Mouse (Mus musculus): ENCODE measurements around the gene Bbs5. TPM values are rescaled to one million over a fixed set of nuclear protein-coding genes. Genes with fewer than 3 reads are reported as not detected.

Gene Bbs5
- 23.9 and 26.0 TPM in 2 replicates for polyA plus RNA-seq (2015; fragmentation: Nextera tagmentation; extraction: Ambion mirVana)

GRCm38 (mm10) chr2:69646726-69647490, at the start of gene Bbs5:
Gene Bbs5 (plus strand): TSS chr2:69647171.
- H3K36me3 ChIP-seq: 0 out of 2 replicates have a peak, but pooled peaks cover under 1% of the 10 kb centered on the region
- no peaks in the 10 kb centered on the region for H3K27me3 ChIP-seq (replicated peaks)
- peak within 1 kb of the TSS; percentile 73 for H3K4me2 ChIP-seq
- H3K9me3 ChIP-seq (replicated peaks): no peaks in the 10 kb centered on the region
- H3K4me1 ChIP-seq: peaks cover 10% of the 10 kb centered on the region
- H3K9ac ChIP-seq (replicated peaks): peak within 1 kb of the TSS; percentile 72
- WGBS: 3% methylated on average over 43 of the region's 43 CpGs
- H3K4me3 ChIP-seq (replicated peaks): peak within 1 kb of the TSS; percentile 74
- H3K27ac ChIP-seq (replicated peaks): peak within 1 kb of the TSS; percentile 54
- peak; percentile 92 for ATAC-seq (ENCODE audit: low FRiP score)

- WGBS: 93% methylated on average over 7 of the region's 7 CpGs
- H3K9me3 ChIP-seq (replicated peaks): no peaks in the 10 kb centered on the region
- H3K36me3 ChIP-seq: no peaks in the 10 kb centered on the region
- H3K4me2 ChIP-seq: no peak overlapping the region
- H3K4me3 ChIP-seq (replicated peaks): no peak overlapping the region
- ATAC-seq (ENCODE audit: low FRiP score): no peak
- H3K27me3 ChIP-seq (replicated peaks): no peaks in the 10 kb centered on the region
- no peak overlapping the region for H3K27ac ChIP-seq (replicated peaks)
- H3K9ac ChIP-seq (replicated peaks): no peak overlapping the region
- H3K4me1 ChIP-seq: no peaks in the 10 kb centered on the region
Measured at GRCm38 (mm10) chr2:69603726-69604393, 43.1 kb upstream of the Bbs5 start.

- Histone ChIP-seq H3K27me3 (replicated peaks) (no peaks in the 10 kb centered on the region), H3K36me3 (no peaks in the 10 kb centered on the region), H3K4me3 (replicated peaks) (no peak overlapping the region), H3K9ac (replicated peaks) (no peak overlapping the region), H3K4me2 (no peak overlapping the region), H3K27ac (replicated peaks) (no peak overlapping the region), H3K9me3 (replicated peaks) (no peaks in the 10 kb centered on the region), H3K4me1 (no peaks in the 10 kb centered on the region)
- ATAC-seq (ENCODE audit: low FRiP score): no peak
- WGBS: 91% methylated on average over 3 of the region's 3 CpGs
Measured at GRCm38 (mm10) chr2:69606621-69607020, 40.4 kb upstream of the Bbs5 start.

- ATAC-seq (ENCODE audit: low FRiP score): no peak
- WGBS: 9% methylated on average over 10 of the region's 10 CpGs
- Histone ChIP-seq H3K27me3 (replicated peaks) (no peaks in the 10 kb centered on the region), H3K9me3 (replicated peaks) (no peaks in the 10 kb centered on the region), H3K4me1 (peaks cover 4% of the 10 kb centered on the region; the same call in 1 of the 2 replicates), H3K36me3 (no peaks in the 10 kb centered on the region), H3K4me3 (replicated peaks) (no peak overlapping the region), H3K4me2 (no peak overlapping the region), H3K9ac (replicated peaks) (no peak overlapping the region), H3K27ac (replicated peaks) (no peak overlapping the region)
Measured at GRCm38 (mm10) chr2:69612237-69612636, 34.7 kb upstream of the Bbs5 start.

GRCm38 (mm10) chr2:69612716-69613115, 34.3 kb upstream of the Bbs5 start:
- ATAC-seq (ENCODE audit: low FRiP score): no peak
- no peak overlapping the region for H3K4me2 ChIP-seq
- H3K27me3 ChIP-seq (replicated peaks): no peaks in the 10 kb centered on the region
- peaks cover 4% of the 10 kb centered on the region; the same call in 1 of the 2 replicates for H3K4me1 ChIP-seq
- WGBS: 59% methylated on average over 9 of the region's 9 CpGs
- no peaks in the 10 kb centered on the region for H3K36me3 ChIP-seq
- H3K4me3 ChIP-seq (replicated peaks): no peak overlapping the region
- no peak overlapping the region for H3K27ac ChIP-seq (replicated peaks)
- no peaks in the 10 kb centered on the region for H3K9me3 ChIP-seq (replicated peaks)
- H3K9ac ChIP-seq (replicated peaks): no peak overlapping the region

- Histone ChIP-seq H3K9ac (replicated peaks) (no peak overlapping the region), H3K4me1 (peaks cover 4% of the 10 kb centered on the region; the same call in 1 of the 2 replicates), H3K27me3 (replicated peaks) (no peaks in the 10 kb centered on the region), H3K9me3 (replicated peaks) (no peaks in the 10 kb centered on the region), H3K4me2 (no peak overlapping the region), H3K36me3 (no peaks in the 10 kb centered on the region), H3K4me3 (replicated peaks) (no peak overlapping the region), H3K27ac (replicated peaks) (no peak overlapping the region)
- no peak for ATAC-seq (ENCODE audit: low FRiP score)
- 79% methylated on average over 4 of the region's 4 CpGs for WGBS
Measured at GRCm38 (mm10) chr2:69613237-69613636, 33.7 kb upstream of the Bbs5 start.

- H3K4me1 ChIP-seq: no peaks in the 10 kb centered on the region
- no peak overlapping the region for H3K4me3 ChIP-seq (replicated peaks)
- no peak overlapping the region for H3K9ac ChIP-seq (replicated peaks)
- H3K36me3 ChIP-seq: no peaks in the 10 kb centered on the region
- no peak for ATAC-seq (ENCODE audit: low FRiP score)
- H3K27me3 ChIP-seq (replicated peaks): no peaks in the 10 kb centered on the region
- H3K4me2 ChIP-seq: no peak overlapping the region
- H3K9me3 ChIP-seq (replicated peaks): no peaks in the 10 kb centered on the region
- H3K27ac ChIP-seq (replicated peaks): no peak overlapping the region
Measured at GRCm38 (mm10) chr2:69618336-69618735, 28.6 kb upstream of the Bbs5 start.

- H3K27ac ChIP-seq (replicated peaks): no peak overlapping the region
- no peaks in the 10 kb centered on the region for H3K27me3 ChIP-seq (replicated peaks)
- H3K4me3 ChIP-seq (replicated peaks): no peak overlapping the region
- ATAC-seq (ENCODE audit: low FRiP score): no peak
- no peak overlapping the region for H3K9ac ChIP-seq (replicated peaks)
- no peaks in the 10 kb centered on the region for H3K4me1 ChIP-seq
- no peaks in the 10 kb centered on the region for H3K36me3 ChIP-seq
- no peak overlapping the region for H3K4me2 ChIP-seq
- no peaks in the 10 kb centered on the region for H3K9me3 ChIP-seq (replicated peaks)
Measured at GRCm38 (mm10) chr2:69619286-69619685, 27.7 kb upstream of the Bbs5 start.

GRCm38 (mm10) chr2:69629215-69629614, 17.8 kb upstream of the Bbs5 start:
- Histone ChIP-seq H3K4me2 (peak overlapping the region; percentile 49), H3K27me3 (replicated peaks) (peaks cover 4% of the 10 kb centered on the region; the same call in 1 of the 2 replicates), H3K4me1 (peaks cover 5% of the 10 kb centered on the region), H3K36me3 (no peaks in the 10 kb centered on the region), H3K9me3 (replicated peaks) (no peaks in the 10 kb centered on the region), H3K4me3 (replicated peaks) (peak overlapping the region; percentile 14; the same call in 1 of the 2 replicates), H3K9ac (replicated peaks) (no peak overlapping the region), H3K27ac (replicated peaks) (no peak overlapping the region)
- ATAC-seq (ENCODE audit: low FRiP score): peak; percentile 61
- 26% methylated on average over 17 of the region's 17 CpGs for whole genome bisulfite sequencing

- Histone ChIP-seq H3K9ac (replicated peaks) (no peak overlapping the region), H3K27ac (replicated peaks) (no peak overlapping the region), H3K4me1 (peaks cover 5% of the 10 kb centered on the region), H3K4me3 (replicated peaks) (no peak overlapping the region), H3K9me3 (replicated peaks) (no peaks in the 10 kb centered on the region), H3K27me3 (replicated peaks) (peaks cover 8% of the 10 kb centered on the region; the same call in 1 of the 2 replicates), H3K4me2 (no peak overlapping the region), H3K36me3 (no peaks in the 10 kb centered on the region)
- ATAC-seq (ENCODE audit: low FRiP score): no peak
- 92% methylated on average over 6 of the region's 6 CpGs for WGBS
Measured at GRCm38 (mm10) chr2:69629914-69630313, 17.1 kb upstream of the Bbs5 start.

- ATAC-seq (ENCODE audit: low FRiP score): no peak
- Histone ChIP-seq H3K9ac (replicated peaks) (no peak overlapping the region), H3K9me3 (replicated peaks) (no peaks in the 10 kb centered on the region), H3K4me3 (replicated peaks) (no peak overlapping the region), H3K27ac (replicated peaks) (no peak overlapping the region), H3K4me1 (peaks cover 5% of the 10 kb centered on the region), H3K4me2 (no peak overlapping the region), H3K27me3 (replicated peaks) (peaks cover 8% of the 10 kb centered on the region; the same call in 1 of the 2 replicates), H3K36me3 (no peaks in the 10 kb centered on the region)
- WGBS: 93% methylated on average over 5 of the region's 5 CpGs
Measured at GRCm38 (mm10) chr2:69630792-69631191, 16.2 kb upstream of the Bbs5 start.

GRCm38 (mm10) chr2:69631449-69631848, 15.5 kb upstream of the Bbs5 start:
- Histone ChIP-seq H3K27ac (replicated peaks) (no peak overlapping the region), H3K9me3 (replicated peaks) (no peaks in the 10 kb centered on the region), H3K36me3 (no peaks in the 10 kb centered on the region), H3K27me3 (replicated peaks) (peaks cover 8% of the 10 kb centered on the region; the same call in 1 of the 2 replicates), H3K4me2 (no peak overlapping the region), H3K9ac (replicated peaks) (no peak overlapping the region), H3K4me3 (replicated peaks) (no peak overlapping the region), H3K4me1 (peaks cover 5% of the 10 kb centered on the region)
- ATAC-seq (ENCODE audit: low FRiP score): no peak
- 86% methylated on average over 2 of the region's 2 CpGs for WGBS

Data from neural tube, embryonic 15.5 days (tissue).